Mouse (Mus musculus) layer of hippocampus, postnatal 36 days (tissue): ENCODE data around the gene Polg2. TPM values are rescaled to one million over a fixed set of nuclear protein-coding genes. Genes with fewer than 3 reads are reported as not detected.
"Not testable (repeated sequence)": the region's sequence is repeated elsewhere in the genome, so short reads cannot be mapped to it uniquely, and the experiment has no call there.

Source experiments
- DNase-seq, 2 experiments: peaks; one replicate each; pipeline ENCODE4 v3.0.0; 2022
- total RNA-seq, 2 experiments: library from RNA; stranded (reverse); gene quantifications; 2 replicates each; pipeline ENCODE4 v1.2.3; 2021

The Polg2 gene
- total RNA-seq, 2 experiments from 2014 or later = 4.8 to 5.1 TPM

GRCm38 (mm10) chr11:106788775-106789459, 9.6 kb upstream of the Polg2 start, which contains the start of the genes Ddx5 and Cep95:
Gene Ddx5, minus strand, starts transcription at chr11:106789185.
Gene Cep95, plus strand, starts transcription at chr11:106789252.
- DNase-seq = peak; percentile 93 to 97

GRCm38 (mm10) chr11:106788026-106788774, 8.9 kb upstream of the Polg2 start:
- peak; percentile 97 to 99 for DNase-seq

DNA sequence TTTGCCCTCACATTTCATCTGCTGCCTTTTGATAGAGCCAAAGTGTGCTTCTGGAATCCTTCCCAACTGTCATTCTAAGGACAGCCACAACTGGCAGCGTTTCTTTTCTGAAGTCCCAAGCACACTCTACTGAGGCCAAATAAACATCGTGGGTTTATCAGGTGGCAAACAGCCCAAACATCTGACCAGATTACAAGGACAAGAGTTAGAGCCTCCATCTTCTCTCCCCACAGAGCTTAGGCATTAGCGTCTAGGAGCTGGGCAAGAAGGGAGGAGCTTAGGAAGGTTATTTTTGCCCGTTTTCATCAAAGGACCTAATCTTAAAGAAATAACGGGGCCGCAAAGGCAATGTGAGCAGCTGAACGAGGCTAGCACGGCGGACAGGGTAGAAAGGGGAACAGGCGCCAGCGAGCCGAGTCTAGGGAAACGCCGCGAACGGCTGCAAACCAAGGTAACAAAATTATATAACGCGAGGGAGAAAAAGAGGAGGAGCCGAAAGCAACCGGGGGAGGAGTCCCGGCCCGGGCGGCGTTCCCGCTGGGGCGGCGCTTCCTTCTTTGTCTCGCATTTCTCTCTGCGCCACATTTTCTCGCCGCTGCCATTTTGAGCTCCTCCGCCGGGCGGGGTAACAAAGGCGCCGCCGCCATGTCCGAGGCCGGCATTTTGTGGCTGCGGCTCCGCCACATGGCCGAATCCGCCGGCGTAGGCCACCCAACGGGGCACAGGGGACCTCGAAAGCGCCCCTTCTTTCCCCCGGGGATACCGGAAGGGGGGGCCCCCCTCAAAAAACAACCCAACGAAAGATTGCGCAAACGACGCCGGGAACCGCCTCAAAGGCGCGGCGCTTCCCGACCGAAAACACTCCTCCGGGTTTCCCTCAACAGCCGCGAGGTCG, 8.0 kb upstream of the Polg2 start:
- DNase-seq = peak; percentile 88 to 89

- no peak for DNase-seq
These were observed 5.7 kb upstream of the Polg2 start for GRCm38 (mm10) chr11:106785043-106785442.

- no peak for DNase-seq
These were observed 5.1 kb upstream of the Polg2 start for GRCm38 (mm10) chr11:106784476-106784875.

GRCm38 (mm10) chr11:106782841-106783764, 3.8 kb upstream of the Polg2 start:
- DNase-seq = no peak

- DNase-seq = not testable (repeated sequence)
These were observed 2.9 kb upstream of the Polg2 start for GRCm38 (mm10) chr11:106782271-106782670.

DNA sequence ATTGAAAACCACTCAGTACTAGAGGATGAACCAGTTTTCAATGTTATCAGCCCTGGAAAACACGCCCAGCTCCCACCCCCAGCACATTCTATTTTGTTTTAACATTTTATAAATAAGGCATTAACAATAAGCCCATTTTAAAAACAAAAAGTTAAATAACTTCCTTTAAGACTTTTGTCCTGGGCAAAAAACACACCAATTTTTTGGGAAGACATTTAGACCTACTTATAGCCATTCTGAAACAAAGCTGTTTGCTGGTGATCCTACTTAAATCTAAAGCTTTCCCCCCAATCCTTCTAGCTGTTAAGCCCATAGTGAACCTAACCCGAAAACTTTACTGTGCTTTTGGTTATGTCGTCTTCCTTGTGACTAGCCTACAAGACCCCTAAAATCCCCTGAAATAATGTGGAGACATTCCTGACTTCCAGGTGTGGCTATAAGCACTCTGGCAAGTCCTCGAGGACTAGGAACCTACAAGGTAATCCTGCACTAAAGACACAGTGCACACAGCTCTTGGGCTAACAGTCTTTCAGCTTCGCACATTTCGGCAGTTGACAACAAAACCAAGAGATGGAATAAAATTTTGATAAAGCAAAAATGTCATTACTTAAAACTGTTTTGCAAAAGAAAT, 1.4 kb upstream of the Polg2 start:
- DNase-seq = no peak

DNA sequence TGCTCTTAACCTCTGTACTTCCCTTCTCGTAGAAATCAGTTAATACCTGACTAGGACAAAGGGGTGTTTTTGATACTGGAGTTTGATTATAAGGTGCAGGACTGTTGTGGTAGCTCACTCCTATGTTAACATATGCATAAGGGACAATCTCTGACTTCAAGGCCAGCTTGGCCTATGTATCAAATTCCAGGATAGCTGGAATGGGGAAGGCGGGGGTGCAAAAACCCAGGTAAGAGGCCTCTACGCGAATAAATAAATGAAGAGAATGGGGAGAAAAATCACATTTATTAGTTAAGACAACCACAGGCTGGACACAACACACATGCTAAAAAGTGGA, 720 bp upstream of the Polg2 start:
- DNase-seq = no peak

- DNase-seq = no peak
These were observed 549 bp downstream of the Polg2 start for GRCm38 (mm10) chr11:106778589-106779387.

- no peak for DNase-seq
These were observed 1.2 kb downstream of the Polg2 start for GRCm38 (mm10) chr11:106778132-106778531.

DNA sequence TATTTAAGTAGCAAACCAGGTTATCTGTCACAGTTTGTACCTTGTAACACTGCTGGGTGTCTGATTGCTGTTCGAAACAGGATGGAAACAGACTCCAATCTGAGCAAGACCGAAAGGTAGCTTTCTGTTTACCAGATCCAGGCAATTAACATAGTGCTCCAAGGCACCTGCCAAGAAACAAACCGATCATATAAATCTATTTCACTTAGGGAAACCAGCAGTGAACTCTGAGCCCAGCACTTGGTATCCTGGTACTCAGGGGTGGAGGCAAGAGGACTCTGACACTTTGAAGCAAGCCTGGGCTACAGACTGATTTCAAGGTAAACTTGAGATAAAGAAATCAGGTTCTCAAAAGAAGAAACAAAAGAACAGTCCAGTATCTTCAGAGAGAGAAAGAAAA, 1.9 kb downstream of the Polg2 start:
- DNase-seq = no peak

DNA sequence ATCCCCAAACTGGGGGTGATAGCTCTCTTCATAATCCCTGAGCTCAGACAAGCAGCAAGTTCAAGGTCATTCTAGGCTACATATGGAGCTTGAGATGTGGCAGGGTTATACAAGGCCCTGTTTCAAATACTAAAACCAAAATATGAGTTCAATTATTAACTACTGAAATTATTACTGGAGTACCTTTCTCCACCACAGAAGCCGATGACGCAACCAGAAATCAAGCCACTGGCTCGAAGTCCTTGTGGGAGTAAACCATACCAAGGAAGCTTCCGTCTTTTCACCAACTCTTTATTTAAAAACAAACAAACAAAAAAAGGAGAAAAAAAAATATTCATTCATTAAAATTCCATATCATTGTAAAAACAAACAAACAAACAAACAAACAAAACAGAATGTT, 2.4 kb downstream of the Polg2 start:
- no peak for DNase-seq

DNA sequence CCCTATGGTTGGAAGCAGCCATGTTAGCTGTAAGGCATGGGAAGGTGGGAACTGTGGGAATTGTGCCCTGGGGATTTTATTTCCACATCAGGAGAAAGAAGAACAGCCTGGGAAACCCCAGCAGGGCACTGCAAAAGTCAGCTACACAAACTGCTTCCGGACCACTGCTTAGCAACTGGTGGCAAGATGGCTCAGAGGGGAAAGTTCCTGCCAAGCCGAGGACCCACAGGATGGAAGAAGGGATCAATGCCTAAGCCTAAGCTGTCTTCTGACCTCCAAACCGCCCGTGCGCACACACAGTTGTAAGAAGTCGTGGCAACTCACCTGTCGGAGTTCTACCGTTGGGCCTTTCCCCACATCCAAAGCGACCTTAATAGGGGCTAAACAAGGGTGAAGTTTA, 6.3 kb downstream of the Polg2 start:
- no peak for DNase-seq

DNA sequence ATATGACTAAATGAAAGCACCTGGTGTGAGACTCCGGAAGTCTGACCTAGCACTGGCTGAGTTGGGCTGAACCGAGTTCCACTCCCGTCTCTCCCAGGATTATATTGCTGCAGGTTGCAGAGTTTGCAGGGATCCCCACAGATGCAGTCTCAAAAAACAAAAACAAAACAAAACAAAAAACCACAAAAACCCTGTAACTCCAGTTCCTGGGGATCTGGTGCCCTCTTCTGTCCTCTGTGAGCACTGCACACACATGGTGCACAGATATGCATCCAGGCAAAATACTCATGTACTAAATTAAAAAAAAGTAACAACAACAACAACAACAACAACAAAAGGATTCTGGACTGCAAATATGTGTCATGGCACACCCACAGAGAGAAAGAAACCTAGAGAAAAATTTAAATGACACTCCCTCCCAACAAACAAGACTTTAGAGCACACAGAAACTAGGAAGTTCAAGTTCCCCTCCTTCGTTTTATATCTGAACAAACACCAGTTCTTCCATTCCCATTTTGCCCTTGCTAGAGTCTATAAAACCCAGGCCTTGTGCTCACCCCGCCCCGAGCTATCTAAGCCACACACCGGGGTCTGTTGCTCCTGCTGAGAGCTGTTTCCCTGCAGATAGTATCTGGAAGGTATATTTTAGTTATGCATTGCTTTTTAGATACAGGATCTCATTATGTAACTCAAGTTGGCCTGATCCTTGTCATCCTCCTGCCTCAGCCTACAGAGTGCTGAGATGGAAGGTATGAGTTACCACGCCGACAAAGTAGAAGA, 9.0 kb downstream of the Polg2 start:
- DNase-seq = no peak

DNA sequence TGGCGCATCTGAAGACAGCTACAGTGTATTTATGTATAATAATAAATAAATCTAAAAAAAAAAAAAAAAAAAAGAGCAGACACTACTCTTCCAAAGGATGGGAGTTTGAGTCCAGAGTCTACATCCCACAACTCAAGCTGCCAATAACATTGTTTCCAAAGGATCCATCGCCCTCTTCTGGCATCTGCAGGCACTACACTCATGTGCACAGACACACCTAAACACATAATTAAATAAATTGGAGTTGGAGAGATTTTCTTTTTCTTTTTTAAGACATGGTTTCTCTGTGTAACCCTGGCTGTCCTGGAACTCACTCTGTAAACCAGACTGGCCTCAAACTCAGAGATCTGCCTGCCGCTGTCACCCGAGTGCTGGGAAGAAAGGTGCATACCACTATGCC, 11.8 kb downstream of the Polg2 start:
- DNase-seq = no peak

GRCm38 (mm10) chr11:106766611-106767162, 12.7 kb downstream of the Polg2 start:
- DNase-seq = no peak

- no peak for DNase-seq
These were observed 16.5 kb downstream of the Polg2 start for GRCm38 (mm10) chr11:106762800-106763185.

GRCm38 (mm10) chr11:106762139-106762799, 17.1 kb downstream of the Polg2 start:
- DNase-seq = no peak
